Mouse (Mus musculus): ENCODE measurements around the gene Plekhj1.

GRCm38 (mm10) chr10:80839848-80840247 lies 41.4 kb upstream of the Plekhj1 start:
- TF ChIP-seq CTCF (IDR thresholded peaks at IDR 0.05; ENCODE audit: low read depth, low read length): no peak
- TF ChIP-seq POLR2A (IDR thresholded peaks at IDR 0.05; ENCODE audit: extremely low read depth, insufficient read depth, low read length): no peak
